Mouse (Mus musculus): ENCODE data around the gene Map2k6.
A peak's percentile ranks its signal among the peaks of the same experiment; 100 is the strongest.

Gene Map2k6

DNA sequence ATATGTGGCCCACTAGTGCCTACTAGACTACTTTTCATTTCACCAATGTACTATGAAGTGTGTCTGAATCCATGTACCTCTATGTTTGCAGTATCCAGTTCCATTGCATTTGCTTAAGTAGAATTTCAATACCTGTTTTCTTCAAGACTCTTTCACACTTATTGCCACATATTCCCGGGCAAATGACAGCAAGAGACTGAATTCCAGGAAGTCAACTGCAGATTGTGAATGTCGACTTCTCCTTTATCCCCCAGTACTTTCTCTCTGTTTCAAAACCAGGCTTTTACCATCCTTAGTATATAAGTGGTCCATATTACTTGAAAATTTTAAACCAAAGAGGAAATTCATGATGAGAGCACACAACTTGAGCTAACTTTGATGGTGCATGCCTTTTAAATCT, 4.7 kb downstream of the Map2k6 start:
- no peak for DNase-seq (ENCODE audit: low spot score in 2 of 2)

GRCm38 (mm10) chr11:110405607-110406006, 6.7 kb downstream of the Map2k6 start:
- DNase-seq (ENCODE audit: low spot score in 2 of 2) = no peak

DNA sequence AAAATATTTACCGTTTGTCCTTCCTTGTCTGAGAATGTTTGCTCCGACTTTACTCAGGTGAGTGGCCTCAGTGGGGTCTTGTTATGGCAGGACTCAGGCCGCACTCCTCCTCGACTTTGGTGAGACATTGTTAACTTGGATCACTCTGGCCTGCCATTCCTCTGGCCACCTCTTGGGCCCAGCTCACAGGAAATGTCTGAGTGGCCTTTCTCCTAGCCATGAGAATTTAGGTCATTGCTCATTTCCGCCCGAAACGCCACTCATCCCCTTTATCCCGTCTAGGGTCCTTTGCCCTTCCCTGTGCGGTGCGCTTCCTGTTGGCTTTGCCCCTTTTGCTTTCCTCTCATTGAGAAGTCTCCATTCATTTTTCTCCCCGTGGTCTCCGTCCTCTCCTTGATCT, 10.2 kb downstream of the Map2k6 start:
- no peak for DNase-seq (ENCODE audit: low spot score in 2 of 2)

DNA sequence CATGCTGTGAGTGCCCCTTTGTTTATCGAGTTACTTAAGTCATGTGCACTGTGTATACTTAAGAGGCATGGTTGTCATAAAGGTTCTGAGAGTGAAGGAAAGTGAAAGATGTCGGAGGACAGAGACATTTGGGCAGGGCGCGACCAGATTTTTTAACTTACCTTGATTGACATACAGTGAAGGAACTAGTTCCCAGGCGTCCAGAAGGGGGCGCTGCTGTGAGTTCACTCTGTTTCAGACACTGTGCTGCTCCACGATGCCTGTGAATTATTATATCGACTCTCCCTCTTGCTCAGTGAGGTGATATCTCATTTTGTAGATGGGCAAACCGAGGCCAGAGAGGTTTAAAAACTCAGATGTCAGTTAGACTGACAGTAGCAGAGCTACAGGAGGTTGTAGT, 10.9 kb downstream of the Map2k6 start:
- no peak for DNase-seq (ENCODE audit: low spot score in 2 of 2)

- no peak for DNase-seq (ENCODE audit: low spot score in 2 of 2)
Measured at GRCm38 (mm10) chr11:110411596-110411995, 12.7 kb downstream of the Map2k6 start.

DNA sequence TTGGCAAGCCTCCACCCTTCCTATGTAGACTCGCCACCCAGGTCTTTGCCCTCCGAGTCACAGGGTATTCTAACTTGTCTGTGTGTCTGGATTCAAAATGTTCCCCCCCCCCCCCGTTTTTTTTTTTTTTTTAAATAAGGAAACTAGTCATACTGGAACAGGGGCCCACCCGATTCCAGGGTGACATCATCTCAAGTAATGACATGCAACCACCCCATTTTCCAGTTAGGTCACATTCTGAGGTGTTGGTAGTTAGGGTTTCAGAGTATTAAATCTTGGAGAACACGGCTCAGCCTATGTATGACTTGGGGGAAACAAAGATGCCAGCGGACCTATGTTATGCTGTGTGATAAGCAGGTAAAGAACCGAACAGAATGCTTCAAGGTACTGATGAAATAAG, 15.3 kb downstream of the Map2k6 start:
- no peak for DNase-seq (ENCODE audit: low spot score in 2 of 2)

GRCm38 (mm10) chr11:110416691-110417090, 17.8 kb downstream of the Map2k6 start:
- DNase-seq (ENCODE audit: low spot score in 2 of 2) = no peak

GRCm38 (mm10) chr11:110420463-110420862, 21.5 kb downstream of the Map2k6 start:
- no peak for DNase-seq (ENCODE audit: low spot score in 2 of 2)

GRCm38 (mm10) chr11:110426572-110427145, 27.7 kb downstream of the Map2k6 start:
- no peak for DNase-seq (ENCODE audit: low spot score in 2 of 2)

DNA sequence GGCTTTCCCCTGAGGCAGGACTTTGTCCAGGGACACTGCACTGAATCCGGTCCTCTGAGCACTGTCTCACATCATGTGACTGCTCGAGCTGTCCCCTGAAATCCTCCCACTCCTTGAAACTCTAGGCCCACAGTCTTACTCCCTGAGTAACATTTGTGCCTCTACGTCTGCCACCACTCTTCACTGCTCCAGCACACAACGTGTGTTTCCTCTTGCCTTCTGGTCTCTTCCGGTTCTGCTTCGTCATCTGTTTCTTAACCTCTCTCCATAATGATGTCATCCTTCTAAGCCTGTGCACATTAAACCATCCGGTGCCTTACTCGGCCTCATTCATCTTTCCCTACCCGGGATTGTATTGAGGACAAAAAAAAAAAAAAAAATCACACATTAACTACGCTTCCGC, 28.2 kb downstream of the Map2k6 start:
- DNase-seq (ENCODE audit: low spot score in 2 of 2) = no peak

DNA sequence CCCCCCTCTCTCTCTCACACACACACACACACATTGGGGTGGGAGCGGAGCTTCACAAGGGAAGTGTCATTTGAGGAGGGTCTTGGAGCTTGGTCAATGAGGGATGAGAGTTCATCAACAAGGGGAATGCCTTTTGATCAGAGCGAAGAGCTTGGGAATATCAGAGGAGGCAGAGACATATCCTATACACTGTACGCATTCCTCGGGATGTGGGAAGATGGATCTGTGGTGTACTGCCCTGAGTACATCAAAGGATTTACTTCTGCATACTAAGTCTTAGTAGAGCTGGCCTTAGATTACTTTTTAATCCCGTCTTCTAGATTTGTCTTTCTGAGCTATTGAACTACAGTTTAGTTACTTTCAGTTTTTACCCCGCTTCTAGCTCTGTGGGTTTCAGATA, 30.1 kb downstream of the Map2k6 start:
- DNase-seq (ENCODE audit: low spot score in 2 of 2) = no peak

- DNase-seq (ENCODE audit: low spot score in 2 of 2) = no peak
Measured at GRCm38 (mm10) chr11:110429837-110430418, 31.0 kb downstream of the Map2k6 start.

DNA sequence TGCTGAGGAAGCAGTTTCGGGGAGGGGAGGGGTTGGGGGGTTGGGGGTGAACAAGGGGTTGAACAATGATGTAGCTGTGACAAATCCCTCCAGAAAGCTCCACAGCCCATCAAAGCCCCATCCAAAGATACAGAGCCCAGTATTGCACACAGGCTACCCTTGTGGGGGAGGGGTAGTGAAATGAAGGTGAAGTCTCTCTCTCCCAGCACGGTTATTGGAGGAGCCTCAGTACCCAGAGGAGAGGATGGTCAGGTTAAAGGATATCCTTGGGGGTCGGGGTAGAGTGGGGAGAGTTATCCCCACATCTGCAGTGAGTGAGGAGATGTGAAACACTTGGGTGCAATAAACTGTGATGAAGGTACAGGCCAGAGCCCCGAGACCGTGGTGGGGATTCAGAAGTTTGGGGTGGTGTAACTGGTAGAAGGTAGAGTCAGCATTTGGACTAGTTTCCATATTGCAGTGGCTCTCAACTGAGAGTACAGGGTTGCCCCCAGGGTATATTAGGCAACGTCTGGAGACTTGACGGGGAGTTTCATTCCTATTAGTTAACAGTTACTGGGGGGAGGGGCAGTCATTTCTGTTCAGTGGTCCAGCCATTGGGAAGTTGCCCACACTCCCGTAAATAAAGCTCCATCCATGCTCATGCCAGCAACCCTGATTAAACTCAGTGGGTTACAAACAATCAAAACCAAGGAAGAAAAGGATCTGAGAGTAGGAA, 37.1 kb downstream of the Map2k6 start:
- no peak for DNase-seq (ENCODE audit: low spot score in 2 of 2)

- no peak for DNase-seq (ENCODE audit: low spot score in 2 of 2)
Measured at GRCm38 (mm10) chr11:110436998-110437397, 38.1 kb downstream of the Map2k6 start.

DNA sequence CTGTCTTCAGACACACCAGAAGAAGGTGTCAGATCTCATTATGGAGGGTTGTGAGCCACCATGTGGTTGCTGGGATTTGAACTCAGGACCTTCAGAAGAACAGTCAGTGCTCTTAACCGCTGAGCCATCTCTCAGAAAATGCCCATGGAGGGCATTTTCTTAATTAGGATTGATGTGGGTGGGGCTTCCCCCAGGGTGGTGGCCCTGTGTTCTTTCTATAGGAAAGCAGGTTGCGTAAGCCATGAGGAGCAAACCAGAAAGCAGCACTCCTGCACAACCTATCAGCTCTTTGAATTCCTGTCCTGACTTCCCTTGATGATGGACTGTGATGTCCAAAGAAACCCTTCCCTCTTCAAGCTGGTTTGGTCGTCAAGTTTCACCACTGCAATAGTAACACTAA, 39.2 kb downstream of the Map2k6 start:
- DNase-seq (ENCODE audit: low spot score in 2 of 2) = no peak

GRCm38 (mm10) chr11:110438700-110439296, 39.9 kb downstream of the Map2k6 start:
- DNase-seq (ENCODE audit: low spot score in 2 of 2) = no peak

- no peak for DNase-seq (ENCODE audit: low spot score in 2 of 2)
Measured at GRCm38 (mm10) chr11:110439354-110439753, 40.4 kb downstream of the Map2k6 start.

DNA sequence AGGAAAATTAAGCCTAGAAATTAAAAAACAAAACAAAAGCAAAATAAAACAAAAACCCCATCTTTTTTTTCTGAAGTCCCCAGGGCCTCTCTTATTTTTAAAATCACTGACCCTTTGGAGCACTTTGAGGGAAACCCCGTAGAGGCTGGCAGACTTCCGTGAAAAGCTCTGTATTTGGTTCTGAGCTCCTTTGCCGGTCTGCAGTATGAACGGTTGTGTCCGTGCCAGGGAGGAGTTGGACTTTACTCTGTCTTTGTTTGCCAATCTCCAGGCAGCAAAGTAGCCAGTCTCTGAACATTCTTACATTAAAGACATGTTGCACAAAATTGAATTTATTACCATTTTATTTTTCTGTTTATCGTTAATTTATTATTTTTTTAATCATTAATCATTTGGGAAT, 45.7 kb downstream of the Map2k6 start:
- no peak for DNase-seq (ENCODE audit: low spot score in 2 of 2)

DNA sequence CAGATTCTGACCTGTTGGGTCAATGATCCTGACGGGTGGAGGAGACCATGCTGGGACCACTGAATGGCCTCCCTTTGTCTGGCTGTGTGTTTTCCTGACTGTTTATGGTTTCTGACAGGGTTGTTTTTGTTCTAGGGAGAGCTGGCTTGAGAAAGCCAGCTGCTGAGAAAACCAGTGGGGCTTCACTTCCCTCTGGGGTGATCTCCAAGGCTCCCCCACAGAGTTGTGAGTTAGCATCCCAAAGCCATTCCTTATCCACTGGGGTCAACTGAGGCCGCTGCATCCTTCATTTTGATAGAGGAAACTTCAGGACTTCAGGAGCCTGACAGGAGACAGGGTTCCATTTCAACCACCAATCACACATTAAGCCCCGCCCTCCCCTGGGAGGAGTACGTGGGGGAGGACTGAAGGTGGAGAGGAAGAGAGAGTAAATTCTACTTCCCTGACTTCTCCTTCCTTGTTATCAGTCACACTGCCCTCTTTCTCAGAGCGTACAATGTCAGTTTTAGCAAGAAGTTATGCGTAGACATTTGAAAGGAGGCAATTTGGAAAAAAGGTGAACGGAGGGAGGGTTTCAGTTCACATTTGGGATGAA, 49.3 kb downstream of the Map2k6 start:
- DNase-seq (ENCODE audit: low spot score in 2 of 2) = peak in 1 of 2 experiments; percentile 13

- peak in 1 of 2 experiments; percentile 8 for DNase-seq (ENCODE audit: low spot score in 2 of 2)
Measured at GRCm38 (mm10) chr11:110448726-110449161, 49.8 kb downstream of the Map2k6 start.

DNA sequence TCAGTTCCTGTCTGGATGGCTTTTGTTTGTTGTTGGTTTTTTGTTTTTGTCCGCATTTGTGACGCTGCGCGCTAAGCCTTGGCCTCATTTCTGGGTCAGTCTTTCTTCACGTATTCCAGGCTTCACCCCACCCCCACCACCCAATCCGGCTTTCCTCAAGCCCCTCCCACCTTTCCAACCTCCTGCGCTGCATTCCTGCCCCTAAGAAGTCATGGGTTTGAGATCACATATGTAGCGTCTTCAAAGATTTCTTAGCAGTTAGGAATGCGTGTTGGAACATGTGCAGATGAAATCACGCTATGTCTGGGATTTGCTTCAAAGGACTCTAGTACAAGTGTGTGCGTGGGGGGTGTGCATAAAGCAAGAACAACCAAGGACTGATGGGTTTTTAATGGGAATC, 50.3 kb downstream of the Map2k6 start:
- no peak for DNase-seq (ENCODE audit: low spot score in 2 of 2)

DNA sequence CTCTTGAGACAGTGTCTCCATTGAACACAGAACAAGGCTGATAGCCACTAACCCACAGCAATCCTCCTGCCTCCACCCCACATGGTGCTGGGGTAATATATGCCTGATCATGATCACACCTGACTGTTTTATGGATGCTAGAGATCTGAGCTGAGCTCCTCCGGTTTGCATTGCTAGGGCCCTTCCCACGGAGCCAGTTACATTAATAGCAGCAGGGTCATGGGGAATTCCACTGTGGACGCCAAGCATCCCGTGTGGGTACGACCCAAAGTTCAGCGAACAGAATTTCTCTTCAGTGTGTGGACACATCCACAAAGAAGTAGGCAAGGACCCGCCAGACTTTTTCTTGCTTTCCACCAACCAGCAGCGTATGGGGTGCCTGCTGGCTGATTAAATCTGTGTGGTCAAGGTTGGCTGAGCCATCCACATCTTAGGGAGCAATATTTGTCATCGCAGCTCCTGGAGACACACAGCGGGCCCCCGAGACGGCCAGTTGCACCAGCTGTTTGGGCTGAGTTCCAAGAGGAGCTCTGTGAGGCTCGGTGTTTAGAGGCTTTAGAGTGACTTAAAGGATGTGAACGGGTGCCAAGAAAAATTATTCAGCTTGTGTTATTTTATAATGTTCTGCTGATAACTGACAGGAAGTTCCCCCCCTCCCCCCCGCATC, 51.3 kb downstream of the Map2k6 start:
- no peak for DNase-seq (ENCODE audit: low spot score in 2 of 2)

All from frontal cortex, postnatal 14 days (tissue).